Mouse (Mus musculus): ENCODE measurements around the gene Tmem169.

DNA sequence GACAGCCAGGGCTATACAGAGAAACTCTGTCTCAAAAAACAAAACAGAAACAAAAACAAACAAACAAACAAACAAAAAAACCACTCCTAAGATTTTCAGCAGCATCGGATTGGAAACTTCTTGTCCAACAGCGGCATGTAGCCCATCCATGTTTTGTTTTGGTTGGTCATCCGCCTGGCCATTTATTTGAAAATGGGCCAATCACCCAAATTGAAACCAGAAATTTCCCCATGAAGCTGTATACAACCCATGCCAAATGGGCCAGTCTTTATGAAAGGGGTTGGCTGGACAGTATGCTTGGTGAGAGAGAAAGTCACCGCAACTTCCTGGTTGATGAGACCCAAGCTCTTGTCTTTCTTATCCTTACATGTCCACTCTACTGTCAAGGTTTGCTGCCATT, 6.7 kb downstream of the Tmem169 start:
- TF ChIP-seq CTCF (IDR thresholded peaks at IDR 0.05; ENCODE audit: insufficient read depth, low read length) (no peak), POLR2A (IDR thresholded peaks at IDR 0.05; ENCODE audit: borderline replicate concordance, extremely low read depth, low read depth, low read length) (no peak)

Data from lung, adult 2 months (tissue).